Mouse (Mus musculus) liver, postnatal 0 days (tissue): Measurements from ENCODE around the gene Robo4. TPM values are rescaled to one million over a fixed set of nuclear protein-coding genes. Genes with fewer than 3 reads are reported as not detected.

Experiments used
- ATAC-seq: fragments of 200-750 bp; cut with Nextera tagmentation; 2 replicates; pipeline ENCODE4 v1.8.0; 2017; ENCODE audit warnings: mild to moderate bottlenecking, moderate library complexity
- DNase-seq: peaks from one replicate; pipeline ENCODE4 v3.0.0-alpha.2; 2016
- H3K27ac ChIP-seq: fragments of 300-500 bp; sonication (generic); 2 replicates; pipeline ENCODE4 v1.5.1; 2014; ENCODE audit warnings: antibody characterized with exemption, moderate library complexity, mild to moderate bottlenecking, low read depth
- H3K27me3 ChIP-seq: fragments of 300-500 bp; sonication (generic); 2 replicates; pipeline ENCODE4 v1.6.1; 2014; ENCODE audit warnings: low read length, control low read depth, mixed read lengths; ENCODE audit not compliant: insufficient read depth
- H3K36me3 ChIP-seq: fragments of 300-500 bp; sonication (generic); replicated peaks from 2 replicates; pipeline ENCODE4 v1.6.1; 2014; ENCODE audit warnings: mild to moderate bottlenecking, control low read depth, low read length, moderate library complexity, mixed read lengths; ENCODE audit not compliant: insufficient read depth
- H3K4me1 ChIP-seq: fragments of 300-500 bp; sonication (generic); 2 replicates; pipeline ENCODE4 v1.6.1; 2014; ENCODE audit warnings: antibody characterized with exemption, mild to moderate bottlenecking, control low read depth; ENCODE audit not compliant: insufficient read depth
- H3K4me2 ChIP-seq: fragments of 300-500 bp; sonication (generic); 2 replicates; pipeline ENCODE4 v1.6.1; 2014; ENCODE audit warnings: low read depth, mild to moderate bottlenecking, low read length, moderate library complexity, mixed read lengths
- H3K4me3 ChIP-seq: fragments of 300-500 bp; sonication (generic); 2 replicates; pipeline ENCODE4 v1.5.1; 2014; ENCODE audit warnings: low read depth, low read length
- H3K9ac ChIP-seq: fragments of 300-500 bp; sonication (generic); replicated peaks from 2 replicates; pipeline ENCODE4 v1.6.1; 2014; ENCODE audit warnings: mild to moderate bottlenecking, moderate library complexity
- H3K9me3 ChIP-seq: fragments of 300-500 bp; sonication (generic); 2 replicates; pipeline ENCODE4 v1.6.1; 2016; ENCODE audit warnings: mild to moderate bottlenecking, control low read depth, low read length, mixed read lengths
- CTCF ChIP-seq: sonication (generic); IDR thresholded peaks from 2 replicates; pipeline ENCODE4 v1.5.1; 2016; ENCODE audit warnings: antibody characterized with exemption, low read depth
- EP300 ChIP-seq: IDR thresholded peaks from 2 replicates; pipeline ENCODE4 v1.6.1; 2016; ENCODE audit warnings: antibody characterized with exemption, low read depth, mild to moderate bottlenecking
- WGBS: fragments of 180-500 bp; shearing (Covaris S2); extraction: QIAGEN DNeasy Blood & Tissue Kit; methylation state at CpG from one replicate; pipeline ENCODE4 v1.1.7; 2014; ENCODE audit not compliant: insufficient replicate concordance; 5-methylcytosine and 5-hydroxymethylcytosine counted together
- polyA plus RNA-seq: library from polyadenylated mRNA; unstranded; fragments of >200 nt; fragmentation: Nextera tagmentation; extraction: Ambion mirVana; gene quantifications from 2 replicates; pipeline ENCODE4 v1.2.1, GENCODE M21; 2015

Robo4 gene
- polyA plus RNA-seq, 1 experiment from 2014 or later, result 2.5 TPM

- Histone ChIP-seq H3K27ac (no peak overlapping the region), H3K4me3 (no peak overlapping the region)
- WGBS, result 85% methylated on average over 7 of the region's 7 CpGs
Observed at GRCm38 (mm10) chr9:37371232-37371801, 30.4 kb upstream of the Robo4 start.

DNA sequence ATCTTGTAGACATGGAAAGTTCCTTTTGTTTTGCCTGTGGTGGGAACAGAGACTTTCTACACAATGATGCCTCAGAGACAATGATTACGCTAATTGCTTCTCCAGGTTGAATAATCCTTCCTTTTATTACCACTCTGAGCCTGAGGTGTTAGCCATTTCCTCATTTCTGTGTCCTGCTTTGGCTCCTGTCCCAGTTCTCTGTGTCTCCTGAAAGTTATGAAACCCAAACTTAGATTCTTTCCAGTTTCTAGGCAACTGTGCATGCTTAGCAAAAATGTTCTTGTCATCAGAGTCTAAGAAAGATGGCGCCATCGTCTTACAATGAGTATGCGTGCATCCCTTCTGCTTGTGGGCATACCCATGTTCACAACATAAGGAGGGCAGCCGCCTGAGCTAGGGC, 26.0 kb upstream of the Robo4 start:
- DNase-seq (no peak), ATAC-seq (no peak)
- Histone ChIP-seq H3K4me1 (no peaks in the 10 kb centered on the region), H3K9ac (no peak overlapping the region), H3K36me3 (no peaks in the 10 kb centered on the region), H3K27me3 (no peaks in the 10 kb centered on the region), H3K9me3 (no peaks in the 10 kb centered on the region), H3K4me2 (no peak overlapping the region), H3K4me3 (no peak overlapping the region), H3K27ac (no peak overlapping the region)
- 82% methylated on average over 5 of the region's 5 CpGs for WGBS
- TF ChIP-seq EP300, result no peak
- no peak for TF ChIP-seq CTCF

More at GRCm38 (mm10) chr9:37371232-37371801, 30.4 kb upstream of the Robo4 start:
- no peak for DNase-seq
- TF ChIP-seq EP300 (no peak), CTCF (no peak)
- Histone ChIP-seq H3K36me3 (no peaks in the 10 kb centered on the region), H3K9ac (no peak overlapping the region), H3K4me1 (no peaks in the 10 kb centered on the region), H3K9me3 (no peaks in the 10 kb centered on the region), H3K4me2 (no peak overlapping the region), H3K27me3 (no peaks in the 10 kb centered on the region)
- ATAC-seq, result no peak

DNA sequence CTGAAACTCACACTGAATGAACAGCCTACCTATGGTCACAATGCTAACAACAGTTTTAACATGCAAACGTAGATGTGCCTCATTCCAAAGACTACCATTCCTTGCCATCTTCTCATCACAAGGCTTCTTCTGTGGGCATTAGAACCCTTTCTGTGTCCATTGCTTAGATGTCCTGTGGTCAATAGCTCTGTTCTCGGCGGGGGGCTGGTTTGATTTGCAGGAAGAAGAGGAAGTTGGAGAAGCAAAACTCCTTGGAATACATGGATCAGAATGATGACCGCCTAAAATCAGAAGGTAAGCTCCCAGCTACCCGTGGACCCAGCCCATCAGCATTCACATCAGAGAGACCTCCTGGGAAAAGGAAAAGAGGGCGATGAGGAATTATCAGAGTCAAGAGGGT, 18.5 kb upstream of the Robo4 start:
- Histone ChIP-seq H3K27me3 (peaks cover 24% of the 10 kb centered on the region), H3K4me1 (peaks cover 3% of the 10 kb centered on the region), H3K36me3 (no peaks in the 10 kb centered on the region), H3K9me3 (no peaks in the 10 kb centered on the region), H3K9ac (no peak overlapping the region), H3K4me2 (no peak overlapping the region), H3K4me3 (no peak overlapping the region), H3K27ac (no peak overlapping the region)
- ATAC-seq (no peak), DNase-seq (no peak)
- 83% methylated on average over 6 of the region's 6 CpGs for WGBS
- TF ChIP-seq EP300, result no peak
- no peak for TF ChIP-seq CTCF

- Histone ChIP-seq H3K9ac (peak overlapping the region; percentile 41), H3K4me1 (peaks cover 3% of the 10 kb centered on the region), H3K27me3 (peaks cover 24% of the 10 kb centered on the region), H3K9me3 (no peaks in the 10 kb centered on the region), H3K4me3 (peak overlapping the region; percentile 40), H3K4me2 (peak overlapping the region; percentile 71), H3K36me3 (no peaks in the 10 kb centered on the region), H3K27ac (no peak overlapping the region)
- peak; percentile 82 for ATAC-seq
- no peak for TF ChIP-seq EP300
- peak; percentile 33 for TF ChIP-seq CTCF
- 9% methylated on average over 52 of the region's 54 CpGs for WGBS
- DNase-seq, result peak; percentile 49
Observed at GRCm38 (mm10) chr9:37384284-37385182, 17.2 kb upstream of the Robo4 start.

DNA sequence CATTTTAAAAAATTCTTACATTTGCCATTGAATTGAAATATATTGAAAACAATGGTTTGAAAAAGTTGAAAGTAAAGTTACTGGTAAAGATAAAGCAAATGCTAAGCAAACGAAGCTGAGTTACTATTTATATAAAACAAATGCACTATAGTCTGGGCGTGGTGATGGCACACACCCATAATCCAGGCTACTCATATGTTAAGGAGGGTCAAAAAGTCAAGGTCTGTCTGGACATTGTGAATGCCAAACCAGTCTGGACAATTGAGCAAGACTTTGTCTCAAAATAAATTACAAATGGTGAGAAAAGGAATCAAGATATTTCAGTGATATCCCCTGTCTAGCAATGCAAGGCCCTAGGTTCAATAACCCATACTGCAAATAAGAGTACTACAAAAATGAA, 10.8 kb upstream of the Robo4 start:
- Histone ChIP-seq H3K9ac (no peak overlapping the region), H3K27me3 (0 out of 2 replicates have a peak, but pooled peaks cover 3% of the 10 kb centered on the region), H3K4me1 (no peaks in the 10 kb centered on the region), H3K27ac (no peak overlapping the region), H3K9me3 (no peaks in the 10 kb centered on the region), H3K4me3 (no peak overlapping the region), H3K36me3 (no peaks in the 10 kb centered on the region), H3K4me2 (no peak overlapping the region)
- DNase-seq (no peak), ATAC-seq (no peak)
- 54% methylated on average over 2 of the region's 2 CpGs for WGBS
- TF ChIP-seq CTCF, result no peak
- TF ChIP-seq EP300, result no peak

- no peak for TF ChIP-seq EP300
- no peak for TF ChIP-seq CTCF
- H3K9ac ChIP-seq, result no peak overlapping the region
- 78% methylated on average over 2 of the region's 2 CpGs for WGBS
Observed at GRCm38 (mm10) chr9:37392071-37392470, 9.6 kb upstream of the Robo4 start.

More at GRCm38 (mm10) chr9:37392071-37392470, 9.6 kb upstream of the Robo4 start:
- no peaks in the 10 kb centered on the region for H3K36me3 ChIP-seq
- no peak overlapping the region for H3K4me3 ChIP-seq
- no peaks in the 10 kb centered on the region for H3K9me3 ChIP-seq
- H3K4me2 ChIP-seq, result no peak overlapping the region
- no peaks in the 10 kb centered on the region for H3K4me1 ChIP-seq
- DNase-seq (no peak), ATAC-seq (no peak)
- H3K27me3 ChIP-seq, result 0 out of 2 replicates have a peak, but pooled peaks cover under 1% of the 10 kb centered on the region
- H3K27ac ChIP-seq, result no peak overlapping the region
